Mouse (Mus musculus) CH12.LX (cell line): ENCODE measurements around the gene Pced1b. TPM values are rescaled to one million over a fixed set of nuclear protein-coding genes. Genes with fewer than 3 reads are reported as not detected.

Source experiments
- DNase-seq: peaks from one replicate; pipeline ENCODE4 v3.0.0-alpha.2; 2013; ENCODE audit errors: extremely low read depth
- H3K27ac ChIP-seq: 2 replicates; pipeline ENCODE4 v1.5.1; 2012; ENCODE audit warnings: low read depth, mild to moderate bottlenecking, control low read depth, moderate library complexity; ENCODE audit not compliant: insufficient read depth
- H3K27me3 ChIP-seq: replicated peaks from 2 replicates; pipeline ENCODE3; 2012; ENCODE audit warnings: inconsistent platforms
- H3K36me3 ChIP-seq, 2 experiments: replicated peaks in 1 of 2; 2 replicates each; pipeline versions ENCODE3 to v1.6.1; 2012; ENCODE audit warnings: inconsistent platforms in 1 of 2, low read length in 1 of 2, mild to moderate bottlenecking in 1 of 2, mixed read lengths in 1 of 2, moderate library complexity in 1 of 2; ENCODE audit not compliant: control insufficient read depth in 1 of 2, insufficient read depth in 1 of 2
- H3K4me1 ChIP-seq, 2 experiments: 2 replicates each; pipeline ENCODE4 v1.6.1; 2012; ENCODE audit warnings: inconsistent platforms in 1 of 2, moderate library complexity in 1 of 2; ENCODE audit not compliant: insufficient read depth in 2 of 2, control insufficient read depth in 1 of 2
- H3K4me2 ChIP-seq: 2 replicates; pipeline ENCODE4 v1.6.1; 2012; ENCODE audit warnings: low read depth, mild to moderate bottlenecking, control low read depth; ENCODE audit not compliant: poor library complexity, insufficient read depth, severe bottlenecking
- H3K4me3 ChIP-seq, 3 experiments: fragments of 150-350 bp in 1 of 3; sonication (generic) in 1 of 3; replicated peaks in 1 of 3; 2 replicates each; pipeline versions ENCODE3 to v1.5.1; 2011 to 2012; ENCODE audit warnings: low read depth in 2 of 3, low read length in 2 of 3, mild to moderate bottlenecking in 2 of 3, moderate library complexity in 2 of 3, control low read depth in 1 of 3, improper control_type of control experiment in 1 of 3, inconsistent platforms in 1 of 3, mixed read lengths in 1 of 3; ENCODE audit not compliant: poor library complexity in 1 of 3
- H3K79me2 ChIP-seq: replicated peaks from 2 replicates; pipeline ENCODE4 v1.6.1; 2012; ENCODE audit warnings: mild to moderate bottlenecking, moderate library complexity; ENCODE audit not compliant: control insufficient read depth, poor library complexity, insufficient read depth, severe bottlenecking; ENCODE audit errors: extremely low read depth
- H3K9ac ChIP-seq: 2 replicates; pipeline ENCODE4 v1.6.1; 2012; ENCODE audit warnings: low read depth, mild to moderate bottlenecking, control low read depth, moderate library complexity; ENCODE audit not compliant: insufficient read depth
- H3K9me3 ChIP-seq: replicated peaks from 2 replicates; pipeline ENCODE3; 2012; ENCODE audit warnings: low read length, inconsistent platforms, mixed read lengths
- ELF1 ChIP-seq: IDR thresholded peaks from 2 replicates; pipeline ENCODE4 v1.6.1; 2014; ENCODE audit warnings: low read depth, mild to moderate bottlenecking, inconsistent platforms, low read length, improper control_type of control experiment
- GABPA ChIP-seq: IDR thresholded peaks from 2 replicates; pipeline ENCODE4 v1.6.1; 2012; ENCODE audit warnings: low read depth, low read length, improper control_type of control experiment, inconsistent platforms; ENCODE audit not compliant: insufficient replicate concordance
- JUND ChIP-seq: conservative IDR thresholded peaks from 2 replicates; pipeline ENCODE4 v1.6.1; 2011; ENCODE audit warnings: low read depth, low read length, improper control_type of control experiment
- KAT2A ChIP-seq: IDR thresholded peaks from 2 replicates; pipeline ENCODE4 v1.6.1; 2012; ENCODE audit warnings: low read length, improper control_type of control experiment, inconsistent platforms; ENCODE audit not compliant: insufficient replicate concordance
- MAFK ChIP-seq: IDR thresholded peaks from 2 replicates; pipeline ENCODE4 v1.6.1; 2011; ENCODE audit warnings: low read length, improper control_type of control experiment; ENCODE audit not compliant: insufficient replicate concordance
- MAX ChIP-seq: IDR thresholded peaks from 2 replicates; pipeline ENCODE4 v1.6.1; 2011; ENCODE audit warnings: low read length, improper control_type of control experiment
- MAZ ChIP-seq: IDR thresholded peaks from 2 replicates; pipeline ENCODE4 v1.6.1; 2012; ENCODE audit warnings: low read depth, mild to moderate bottlenecking, inconsistent platforms, low read length, improper control_type of control experiment, moderate library complexity
- NELFE ChIP-seq: IDR thresholded peaks from 2 replicates; pipeline ENCODE4 v1.6.1; 2011; ENCODE audit warnings: low read depth, low read length, improper control_type of control experiment
- PAX5 ChIP-seq: IDR thresholded peaks from 2 replicates; pipeline ENCODE4 v1.6.1; 2012; ENCODE audit warnings: low read length, inconsistent platforms, mixed read lengths
- POLR2AphosphoS2 ChIP-seq: IDR thresholded peaks from 2 replicates; pipeline ENCODE4 v1.6.1; 2011; ENCODE audit warnings: low read depth, low read length, improper control_type of control experiment
- RAD21 ChIP-seq: IDR thresholded peaks from 2 replicates; pipeline ENCODE4 v1.6.1; 2011; ENCODE audit warnings: low read depth, mild to moderate bottlenecking, low read length, improper control_type of control experiment, moderate library complexity
- SMC3 ChIP-seq: IDR thresholded peaks from 2 replicates; pipeline ENCODE4 v1.6.1; 2011; ENCODE audit warnings: low read depth, low read length, improper control_type of control experiment
- UBTF ChIP-seq: IDR thresholded peaks from 2 replicates; pipeline ENCODE4 v1.6.1; 2012; ENCODE audit warnings: low read depth, mild to moderate bottlenecking, inconsistent platforms, low read length, improper control_type of control experiment, moderate library complexity
- ZC3H11A ChIP-seq: IDR thresholded peaks from 2 replicates; pipeline ENCODE4 v1.6.1; 2012; ENCODE audit warnings: low read depth, mild to moderate bottlenecking, inconsistent platforms, low read length, improper control_type of control experiment
- ZMIZ1 ChIP-seq: IDR thresholded peaks from 2 replicates; pipeline ENCODE4 v1.6.1; 2012; ENCODE audit warnings: low read depth, mild to moderate bottlenecking, inconsistent platforms, low read length, improper control_type of control experiment
- dilution Hi-C: fragments of 300-500 bp; cut with MboI; formaldehyde crosslinking; loops from 2 replicates; pipeline ENCODE4 v1.14.3; 2020; ENCODE audit warnings: low sequenced_read_pairs; ENCODE audit not compliant: extremely low pct_unique_long_range_greater_than_20kb, extremely low pct_ligation_motif_present
- in situ Hi-C: fragments of 300-500 bp; cut with MboI; formaldehyde crosslinking; loops from 3 replicates; pipeline ENCODE4 v1.14.3; 2019; ENCODE audit warnings: low sequenced_read_pairs, low pct_ligation_motif_present, low pct_unique_long_range_greater_than_20kb, mixed read lengths
- polyA plus RNA-seq: library from polyadenylated mRNA; unstranded; fragments of >175 nt; gene quantifications from 2 replicates; pipeline ENCODE4 v1.2.1, GENCODE M21; 2012; ENCODE audit warnings: low read depth; ENCODE audit not compliant: insufficient read length
- total RNA-seq, 2 experiments: library from RNA; depleted of rRNA; stranded (reverse); fragments of 300-350 nt in 1 of 2; fragments of >200 nt in 1 of 2; gene quantifications; 2 replicates each; pipeline ENCODE4 v1.2.3; 2012 to 2014

Gene Pced1b
- total and polyA plus RNA-seq, 3 experiments: 12.3 to 44.2 (median 21.1) TPM

- no peak for DNase-seq
- H3K9ac ChIP-seq: no peak overlapping the region
- dilution Hi-C loops: no loop called here
- H3K27ac ChIP-seq: no peak overlapping the region
- H3K9me3 ChIP-seq: peaks cover 13% of the 10 kb centered on the region
- H3K4me3 ChIP-seq: no peak overlapping the region
- no peaks in the 10 kb centered on the region for H3K27me3 ChIP-seq
- H3K4me1 ChIP-seq: peaks cover 0 to under 1% of the 10 kb centered on the region in 2 experiments; a peak in 1 of 4 replicates
- H3K4me2 ChIP-seq: no peak overlapping the region
- in situ Hi-C loops: loop anchor here (5.0 kb wide), 1 partner anchor 1502 kb away; the partner anchor contains the start of gene Lmbr1l
- no peaks in the 10 kb centered on the region for H3K79me2 ChIP-seq
- H3K36me3 ChIP-seq: no peaks in the 10 kb centered on the region
- TF ChIP-seq MAZ (no peak), ZMIZ1 (no peak)
Observed at GRCm38 (mm10) chr15:97415426-97415946, 168.6 kb downstream of the Pced1b start.

- Histone ChIP-seq H3K36me3 (peaks cover 0 to 6% of the 10 kb centered on the region in 2 experiments), H3K9me3 (peaks cover 6% of the 10 kb centered on the region), H3K4me2 (no peak overlapping the region), H3K27me3 (no peaks in the 10 kb centered on the region), H3K4me3 (no peak overlapping the region), H3K9ac (no peak overlapping the region), H3K4me1 (peaks cover 2 to 17% of the 10 kb centered on the region in 2 experiments; a peak in 2 of 4 replicates), H3K27ac (no peak overlapping the region), H3K79me2 (no peaks in the 10 kb centered on the region)
- no peak for DNase-seq
- in situ Hi-C loops: no loop called here
- TF ChIP-seq MAX (no peak), KAT2A (no peak), UBTF (no peak), NELFE (no peak), PAX5 (no peak), POLR2AphosphoS2 (no peak), JUND (no peak)
- dilution Hi-C loops: no loop called here
Observed at GRCm38 (mm10) chr15:97420292-97420691, 173.4 kb downstream of the Pced1b start.

- Histone ChIP-seq H3K4me2 (no peak overlapping the region), H3K9ac (no peak overlapping the region), H3K27me3 (no peaks in the 10 kb centered on the region), H3K36me3 (peaks cover 0 to 6% of the 10 kb centered on the region in 2 experiments)
- in situ Hi-C loops: no loop called here
- no peak for TF ChIP-seq RAD21
- no peak for TF ChIP-seq MAFK
- no peak for TF ChIP-seq KAT2A
- no peak for TF ChIP-seq MAX
- no peak for TF ChIP-seq ELF1
- TF ChIP-seq GABPA: no peak
- TF ChIP-seq ZC3H11A: no peak
- TF ChIP-seq SMC3: no peak
- TF ChIP-seq, all 38 proteins: peak for 0
- no peak overlapping the region for H3K27ac ChIP-seq
- H3K4me3 ChIP-seq: no peak overlapping the region
- no peak for DNase-seq
- H3K9me3 ChIP-seq: peaks cover 6% of the 10 kb centered on the region
- H3K79me2 ChIP-seq: no peaks in the 10 kb centered on the region
- H3K4me1 ChIP-seq: peaks cover 2 to 17% of the 10 kb centered on the region in 2 experiments; a peak in 2 of 4 replicates
- dilution Hi-C loops: no loop called here
Observed at GRCm38 (mm10) chr15:97421533-97421932, 174.6 kb downstream of the Pced1b start.
